Mouse (Mus musculus) CH12.LX (cell line): ENCODE data around the gene Aff1.

ENCODE experiments used
- BHLHE40 ChIP-seq: IDR thresholded peaks from 2 replicates; pipeline ENCODE4 v1.6.1; 2011; ENCODE audit warnings: mild to moderate bottlenecking, low read depth, low read length, improper control_type of control experiment
- POLR2A ChIP-seq: IDR thresholded peaks from 2 replicates; pipeline ENCODE4 v1.6.1; 2011; ENCODE audit warnings: low read depth, mild to moderate bottlenecking, improper control_type of control experiment, low read length

DNA sequence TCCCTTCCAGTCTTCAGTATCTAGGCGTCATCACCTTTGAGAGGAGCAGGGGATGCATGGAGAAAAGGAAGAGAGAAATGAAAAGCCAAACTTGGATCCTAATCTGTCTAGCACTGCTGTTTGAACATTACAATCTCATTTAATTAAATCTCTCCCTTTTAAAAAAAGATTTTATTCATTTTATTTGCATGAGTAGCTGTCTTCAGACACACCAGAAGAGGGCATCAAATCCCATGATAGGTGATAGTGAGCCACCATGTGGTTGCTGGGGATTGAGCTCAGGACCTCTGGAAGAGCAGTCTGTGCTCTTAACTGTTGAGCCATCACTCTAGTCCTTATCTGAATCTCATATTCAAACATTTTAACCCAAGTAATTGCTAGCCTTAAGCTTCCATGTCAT is 138.7 kb downstream of the Aff1 start:
- TF ChIP-seq POLR2A, result no peak
- TF ChIP-seq BHLHE40, result no peak
